22 mouse cellular contexts compared by ENCODE assay signal in genomic region chr13:46255616-46256015, GRCm38 (mm10). TPM values are rescaled to one million over a fixed set of nuclear protein-coding genes. Genes with fewer than 3 reads are reported as not detected.
A peak's percentile ranks its signal among the peaks of the same experiment; 100 is the strongest.
DNase-seq lines count a peak whose midpoint lies in the region; ATAC-seq and TF ChIP-seq lines count a peak whose summit lies in the region.
"Had no signal": no experiment of that assay in that cellular context is flagged by ENCODE, and none has a peak within 500 bp of the region (broad histone marks: within the 10 kb centered on the region; RNA-seq: fewer than 3 reads in every experiment).

No protein-coding gene starts in this region.

- H3K27ac ChIP-seq in liver, postnatal 0 days (ENCODE audit: low read depth), result no peak overlapping the region
- H3K27ac ChIP-seq: hindbrain, embryonic 13.5 days; limb, embryonic 10.5 days; liver, embryonic 15.5 days; midbrain, embryonic 15.5 days; neural tube, embryonic 15.5 days had no signal

- TF ChIP-seq EP300 in liver, postnatal 0 days (IDR thresholded peaks at IDR 0.05; ENCODE audit: low read depth), result no peak

- H3K27me3 ChIP-seq in liver, postnatal 0 days (ENCODE audit: insufficient read depth, low read length), result no peaks in the 10 kb centered on the region
- H3K27me3 ChIP-seq: hindbrain, embryonic 13.5 days; liver, embryonic 15.5 days; midbrain, embryonic 15.5 days; neural tube, embryonic 15.5 days had no signal

- no peak for TF ChIP-seq CTCF in liver, postnatal 0 days (IDR thresholded peaks at IDR 0.05; ENCODE audit: low read depth)

- no peaks in the 10 kb centered on the region for H3K36me3 ChIP-seq in liver, postnatal 0 days (replicated peaks; ENCODE audit: insufficient read depth, low read length)
- H3K36me3 ChIP-seq: hindbrain, embryonic 13.5 days; limb, embryonic 10.5 days; liver, embryonic 15.5 days; midbrain, embryonic 15.5 days; neural tube, embryonic 15.5 days had no signal

- 38% methylated on average over 6 of the region's 6 CpGs for WGBS in liver, postnatal 0 days (ENCODE audit: insufficient replicate concordance)

- H3K4me3 ChIP-seq in liver, postnatal 0 days (ENCODE audit: low read depth, low read length), result no peak overlapping the region
- H3K4me3 ChIP-seq: hindbrain, embryonic 13.5 days; limb, embryonic 10.5 days; liver, embryonic 15.5 days; midbrain, embryonic 15.5 days; myocyte; neural tube, embryonic 15.5 days had no signal

- H3K9me3 ChIP-seq in liver, postnatal 0 days (ENCODE audit: low read length), result no peaks in the 10 kb centered on the region
- H3K9me3 ChIP-seq: hindbrain, embryonic 13.5 days; limb, embryonic 10.5 days; liver, embryonic 15.5 days; midbrain, embryonic 15.5 days; neural tube, embryonic 15.5 days had no signal

- peak; percentile 37 for DNase-seq in liver
- no peak for DNase-seq in liver, postnatal 0 days
- peak; percentile 34 for DNase-seq in thymus, postnatal 4 days
- DNase-seq in thymus, postnatal 25 days, result no peak
- DNase-seq in neural tube, embryonic 10.5 days (ENCODE audit: extremely low spot score, low spot score), result no peak
- DNase-seq in T-cell, adult 2 months (ENCODE audit: low spot score), result no peak
- DNase-seq: adrenal gland, adult 8-10 months; cerebellum, adult 8-10 months; gastrocnemius, postnatal 25 days; heart, postnatal 10 days had no signal

- no peak for ATAC-seq in liver, postnatal 0 days
- 0 out of 2 replicates have a peak, but pooled peaks have one; percentile 50 for ATAC-seq in megakaryocyte progenitor cell, adult 5-6 weeks (replicated peaks; ENCODE audit: poor library complexity)
- ATAC-seq: forebrain, embryonic 14.5 days; inflammation-experienced regulatory T-cells, adult 6 months; midbrain, embryonic 15.5 days had no signal

- H3K4me1 ChIP-seq in liver, postnatal 0 days (ENCODE audit: insufficient read depth), result no peaks in the 10 kb centered on the region
- H3K4me1 ChIP-seq: hindbrain, embryonic 13.5 days; limb, embryonic 10.5 days; midbrain, embryonic 15.5 days; neural tube, embryonic 15.5 days had no signal

- no peak overlapping the region for H3K9ac ChIP-seq in liver, postnatal 0 days (replicated peaks)
- H3K9ac ChIP-seq: hindbrain, embryonic 13.5 days; liver, embryonic 15.5 days; midbrain, embryonic 15.5 days; neural tube, embryonic 15.5 days had no signal

- no peak overlapping the region for H3K4me2 ChIP-seq in liver, postnatal 0 days (ENCODE audit: low read depth, low read length)
- H3K4me2 ChIP-seq: hindbrain, embryonic 13.5 days; liver, embryonic 15.5 days; midbrain, embryonic 15.5 days; neural tube, embryonic 15.5 days had no signal

RNA-seq across cellular contexts. Expression of gene Stmnd1, which starts 17.9 kb away (rescaled TPM):
- polyA plus RNA-seq in liver, postnatal 0 days (2015; fragmentation: Nextera tagmentation; extraction: Ambion mirVana), result not detected in 2 replicates
- total RNA-seq in megakaryocyte progenitor cell, adult 5-6 weeks (2015), result not detected in 2 replicates
- not detected in 2 replicates for total RNA-seq in megakaryocyte progenitor cell, adult 5-6 weeks (2017)
- total RNA-seq: common myeloid progenitor, adult 5-6 weeks; left cerebral cortex, adult 8-10 months had no signal
- polyA plus RNA-seq: embryonic facial prominence, embryonic 11.5 days; forebrain, embryonic 14.5 days; hindbrain, embryonic 13.5 days; inflammation-experienced regulatory T-cells, adult 6 months; limb, embryonic 10.5 days; liver, embryonic 15.5 days; midbrain, embryonic 15.5 days had no signal

Comparison
In these comparisons a context has a peak if more than half of its experiments do, and no peak if none do; other contexts are left out.
1. DNase-seq: peak in liver (single experiment) and thymus, postnatal 4 days (single experiment); none in liver, postnatal 0 days (single experiment), thymus, postnatal 25 days (single experiment), neural tube, embryonic 10.5 days (single experiment) and T-cell, adult 2 months (single experiment).